Mouse (Mus musculus) thymus, adult 2 months (tissue): ENCODE measurements around the gene Sirpa.

ENCODE experiments used
- CTCF ChIP-seq: fragments of 200-500 bp; IDR thresholded peaks from 2 replicates; pipeline ENCODE4 v1.5.1; 2012; ENCODE audit warnings: mild to moderate bottlenecking, control low read depth, low read length, moderate library complexity, borderline replicate concordance; ENCODE audit not compliant: control insufficient read depth, poor library complexity, insufficient read depth; ENCODE audit errors: extremely low read depth
- POLR2A ChIP-seq: fragments of 200-500 bp; IDR thresholded peaks from 2 replicates; pipeline ENCODE4 v1.6.1; 2012; ENCODE audit warnings: mild to moderate bottlenecking, low read length, control low read depth, moderate library complexity; ENCODE audit not compliant: control insufficient read depth, poor library complexity, insufficient read depth; ENCODE audit errors: extremely low read depth

DNA sequence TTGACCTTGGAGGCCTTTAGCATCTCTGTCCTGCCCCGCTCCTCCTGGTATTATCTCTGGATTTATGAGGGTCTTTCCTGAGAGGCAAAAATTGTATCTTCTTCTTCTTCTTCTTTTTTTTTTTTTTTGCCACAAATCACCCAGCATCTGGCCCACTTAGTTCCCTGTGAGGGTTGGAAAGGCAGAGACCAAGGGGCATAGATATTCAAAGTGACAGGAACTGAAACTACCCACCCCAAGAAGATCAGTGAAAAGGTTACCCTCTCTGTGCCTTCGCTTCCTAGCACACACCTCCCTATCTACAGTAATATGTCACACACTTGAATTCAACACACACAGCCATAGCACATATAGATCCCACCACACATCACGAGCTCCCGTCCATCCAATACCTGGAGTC is 17.5 kb upstream of the Sirpa start:
- TF ChIP-seq POLR2A, result no peak
- no peak for TF ChIP-seq CTCF
